ENCODE assay signal across 9 mouse cellular contexts in genomic region chr15:102665494-102665893, GRCm38 (mm10). TPM values are rescaled to one million over a fixed set of nuclear protein-coding genes. Genes with fewer than 3 reads are reported as not detected.
DNase-seq lines count a peak whose midpoint lies in the region; ATAC-seq and TF ChIP-seq lines count a peak whose summit lies in the region.
"Had no signal": no experiment of that assay in that cellular context is flagged by ENCODE, and none has a peak within 500 bp of the region (broad histone marks: within the 10 kb centered on the region; RNA-seq: fewer than 3 reads in every experiment).

No protein-coding gene starts in this region.

- H3K4me3 ChIP-seq in hindbrain, embryonic 11.5 days (ENCODE audit: low read depth, low read length): no peak overlapping the region
- no peak overlapping the region for H3K4me3 ChIP-seq in hindbrain, embryonic 16.5 days (ENCODE audit: low read length)
- no peak overlapping the region for H3K4me3 ChIP-seq in ES-E14 (ENCODE audit: insufficient read depth in 1 of 2, low read depth in 1 of 2, low read length in 2 of 2, poor library complexity in 1 of 2, severe bottlenecking in 1 of 2)
- H3K4me3 ChIP-seq: limb, embryonic 15.5 days had no signal

- no peak overlapping the region for H3K27ac ChIP-seq in hindbrain, embryonic 11.5 days (ENCODE audit: low read depth, low read length)
- H3K27ac ChIP-seq in hindbrain, embryonic 16.5 days (ENCODE audit: low read depth, low read length): no peak overlapping the region
- H3K27ac ChIP-seq in ES-E14 (ENCODE audit: insufficient read depth, low read depth, low read length, poor library complexity, severe bottlenecking): no peak overlapping the region
- H3K27ac ChIP-seq: limb, embryonic 15.5 days had no signal

- no peaks in the 10 kb centered on the region for H3K9me3 ChIP-seq in hindbrain, embryonic 11.5 days (ENCODE audit: control insufficient read depth, low read length)
- H3K9me3 ChIP-seq in hindbrain, embryonic 16.5 days (ENCODE audit: control insufficient read depth, low read length): no peaks in the 10 kb centered on the region
- H3K9me3 ChIP-seq in ES-E14 (ENCODE audit: control insufficient read depth, insufficient read depth, low read depth, low read length): no peaks in the 10 kb centered on the region
- H3K9me3 ChIP-seq: limb, embryonic 15.5 days had no signal

- peak; percentile 68 for DNase-seq in hindbrain, embryonic 11.5 days (ENCODE audit: low spot score)
- peak; percentile 74 for DNase-seq in ES-E14 (ENCODE audit: low read depth, low spot score)
- peak; percentile 58 for DNase-seq in c-Kit-positive CD71-positive TER-119-positive erythroid progenitor cells, embryonic 14.5 days (ENCODE audit: low spot score)
- DNase-seq in gastrocnemius, adult 8-10 months (ENCODE audit: low spot score in 2 of 2): peak; percentile 23 to 43
- peak; percentile 56 for DNase-seq in kidney, postnatal 14 days
- DNase-seq in lung, postnatal 4 days: peak; percentile 39 to 75
- peak; percentile 53 to 78 for DNase-seq in spleen, postnatal 4 days (ENCODE audit: low spot score in 2 of 2)

- in situ Hi-C loops in ES-E14 (cut with MboI; ENCODE audit: low sequenced_read_pairs in 2 of 2, unreplicated experiment in 2 of 2): no loop called here

- no peaks in the 10 kb centered on the region for H3K27me3 ChIP-seq in hindbrain, embryonic 11.5 days (ENCODE audit: control insufficient read depth, insufficient read depth, low read length)
- no peaks in the 10 kb centered on the region for H3K27me3 ChIP-seq in hindbrain, embryonic 16.5 days (replicated peaks; ENCODE audit: control insufficient read depth, insufficient read depth, low read length)
- H3K27me3 ChIP-seq: limb, embryonic 15.5 days had no signal

- peaks cover 17% of the 10 kb centered on the region for H3K36me3 ChIP-seq in hindbrain, embryonic 11.5 days (ENCODE audit: control insufficient read depth, insufficient read depth, low read length)
- peaks cover 25% of the 10 kb centered on the region for H3K36me3 ChIP-seq in hindbrain, embryonic 16.5 days (ENCODE audit: control insufficient read depth, insufficient read depth, low read length)
- peaks cover 56% of the 10 kb centered on the region for H3K36me3 ChIP-seq in ES-E14 (ENCODE audit: control insufficient read depth, insufficient read depth, low read length, poor library complexity, severe bottlenecking)

- no peak for ATAC-seq in hindbrain, embryonic 11.5 days (ENCODE audit: low FRiP score)
- ATAC-seq in hindbrain, embryonic 16.5 days: no peak

- H3K4me1 ChIP-seq in hindbrain, embryonic 11.5 days (replicated peaks; ENCODE audit: control insufficient read depth, insufficient read depth, low read length): no peaks in the 10 kb centered on the region; the same call in 1 of the 2 replicates
- 0 out of 2 replicates have a peak, but pooled peaks cover 5% of the 10 kb centered on the region for H3K4me1 ChIP-seq in hindbrain, embryonic 16.5 days (ENCODE audit: control insufficient read depth, insufficient read depth, low read depth, low read length)
- peaks cover 0 to 7% of the 10 kb centered on the region in 2 experiments; a peak in 2 of 4 replicates for H3K4me1 ChIP-seq in ES-E14 (ENCODE audit: control insufficient read depth in 2 of 2, insufficient read depth in 2 of 2, low read length in 2 of 2, poor library complexity in 1 of 2)

- H3K4me2 ChIP-seq in hindbrain, embryonic 11.5 days (replicated peaks; ENCODE audit: low read depth, low read length): no peak overlapping the region
- no peak overlapping the region for H3K4me2 ChIP-seq in hindbrain, embryonic 16.5 days (ENCODE audit: low read length)
- H3K4me2 ChIP-seq: limb, embryonic 15.5 days had no signal

- 50% methylated on average over 4 of the region's 4 CpGs for WGBS in hindbrain, embryonic 11.5 days
- 57% methylated on average over 4 of the region's 4 CpGs for WGBS in hindbrain, embryonic 16.5 days

- H3K9ac ChIP-seq in hindbrain, embryonic 11.5 days (ENCODE audit: low read depth, low read length): no peak overlapping the region
- H3K9ac ChIP-seq in hindbrain, embryonic 16.5 days (ENCODE audit: low read depth, low read length): no peak overlapping the region
- no peak overlapping the region for H3K9ac ChIP-seq in ES-E14 (ENCODE audit: insufficient read depth, low read depth, low read length, poor library complexity, severe bottlenecking)
- H3K9ac ChIP-seq: limb, embryonic 15.5 days had no signal

TF ChIP-seq in ES-E14, 5 proteins besides CTCF, POLR2A, EP300 and RAD21:
- TF ChIP-seq ZNF384 (IDR thresholded peaks at IDR 0.05; ENCODE audit: low read depth, low read length) (no peak), CHD2 (IDR thresholded peaks at IDR 0.05; ENCODE audit: low read depth, low read length) (no peak), MAFK (IDR thresholded peaks at IDR 0.05; ENCODE audit: insufficient read depth, low read depth, low read length) (no peak), ZC3H11A (IDR thresholded peaks at IDR 0.05; ENCODE audit: borderline replicate concordance, low read depth, low read length) (no peak), HCFC1 (IDR thresholded peaks at IDR 0.05; ENCODE audit: borderline replicate concordance, insufficient read depth, low read length) (no peak)
TF ChIP-seq in ES-E14: peak in this region for 0.

RNA-seq across cellular contexts. Expression of gene Atp5g2, which starts 6.7 kb away (rescaled TPM):
- 57.6 and 66.0 TPM in 2 replicates for polyA plus RNA-seq in hindbrain, embryonic 11.5 days (2014; fragmentation: Nextera tagmentation; extraction: Ambion mirVana)
- 41.0 and 50.2 TPM in 2 replicates for polyA plus RNA-seq in hindbrain, embryonic 16.5 days (2015; fragmentation: Nextera tagmentation; extraction: Ambion mirVana)
- 448 and 519 TPM in 2 replicates for total RNA-seq in ES-E14 (2012; rRNA removed)
- 10 to 100 TPM; 12.4 to 33.5 (median 21.7) TPM for total RNA-seq in gastrocnemius, adult 8-10 months (2022)

RNA-seq across cellular contexts. Expression of gene Atf7, which starts 40.2 kb away (rescaled TPM):
- polyA plus RNA-seq in hindbrain, embryonic 11.5 days (2014; fragmentation: Nextera tagmentation; extraction: Ambion mirVana): 14.7 and 15.5 TPM in 2 replicates
- polyA plus RNA-seq in hindbrain, embryonic 16.5 days (2015; fragmentation: Nextera tagmentation; extraction: Ambion mirVana): 16.5 and 20.6 TPM in 2 replicates
- total RNA-seq in ES-E14 (2012; rRNA removed): 9.0 and 12.4 TPM in 2 replicates
- total RNA-seq in gastrocnemius, adult 8-10 months (2022): 10 to 100 TPM; 42.4 to 57.5 (median 51.7) TPM

RNA-seq across cellular contexts. Expression of gene Gm28047, which starts 40.6 kb away (rescaled TPM):
- 0.93 TPM in 1 of 2 replicates, not detected in the other for polyA plus RNA-seq in hindbrain, embryonic 11.5 days (2014; fragmentation: Nextera tagmentation; extraction: Ambion mirVana)
- not detected in 2 replicates for polyA plus RNA-seq in hindbrain, embryonic 16.5 days (2015; fragmentation: Nextera tagmentation; extraction: Ambion mirVana)
- not detected in 2 replicates for total RNA-seq in ES-E14 (2012; rRNA removed)
- 1 to 10 TPM in 3 of 4 experiments, not detected in 1; 1.1 to 1.8 (median 1.8) TPM for total RNA-seq in gastrocnemius, adult 8-10 months (2022)
- polyA plus RNA-seq: limb, embryonic 15.5 days had no signal

RNA-seq across cellular contexts. Expression of gene Calcoco1, which starts 56.5 kb away (rescaled TPM):
- 26.2 and 30.1 TPM in 2 replicates for polyA plus RNA-seq in hindbrain, embryonic 11.5 days (2014; fragmentation: Nextera tagmentation; extraction: Ambion mirVana)
- polyA plus RNA-seq in hindbrain, embryonic 16.5 days (2015; fragmentation: Nextera tagmentation; extraction: Ambion mirVana): 34.6 and 40.9 TPM in 2 replicates
- total RNA-seq in ES-E14 (2012; rRNA removed): 24.6 and 25.0 TPM in 2 replicates
- total RNA-seq in gastrocnemius, adult 8-10 months (2022): 10 to 100 TPM; 65.5 to 80.9 (median 72.9) TPM

Comparison
In these comparisons a context has a peak if more than half of its experiments do, and no peak if none do; other contexts are left out.
1. RNA of gene Atp5g2, which starts 6.7 kb away (total RNA-seq): 448 to 519 TPM in ES-E14; 12.4 to 33.5 TPM in gastrocnemius, adult 8-10 months; every median in the first group is over 10 times any median in the second.
2. Peak in every context shown above with its lines, with median percentiles within 50 percentile points of each other: DNase-seq.